Mouse (Mus musculus) testis, adult 2 months (tissue): ENCODE data around the gene Gm20388.

ENCODE experiments used
- CTCF ChIP-seq: fragments of 200-500 bp; IDR thresholded peaks from 2 replicates; pipeline ENCODE4 v1.5.1; 2012; ENCODE audit warnings: low read depth, mild to moderate bottlenecking, inconsistent platforms, low read length, moderate library complexity; ENCODE audit not compliant: control insufficient read depth, insufficient read depth, insufficient replicate concordance
- POLR2A ChIP-seq: fragments of 200-500 bp; IDR thresholded peaks from 2 replicates; pipeline ENCODE4 v1.6.1; 2012; ENCODE audit warnings: low read depth, mild to moderate bottlenecking, inconsistent platforms, low read length, moderate library complexity; ENCODE audit not compliant: control insufficient read depth

DNA sequence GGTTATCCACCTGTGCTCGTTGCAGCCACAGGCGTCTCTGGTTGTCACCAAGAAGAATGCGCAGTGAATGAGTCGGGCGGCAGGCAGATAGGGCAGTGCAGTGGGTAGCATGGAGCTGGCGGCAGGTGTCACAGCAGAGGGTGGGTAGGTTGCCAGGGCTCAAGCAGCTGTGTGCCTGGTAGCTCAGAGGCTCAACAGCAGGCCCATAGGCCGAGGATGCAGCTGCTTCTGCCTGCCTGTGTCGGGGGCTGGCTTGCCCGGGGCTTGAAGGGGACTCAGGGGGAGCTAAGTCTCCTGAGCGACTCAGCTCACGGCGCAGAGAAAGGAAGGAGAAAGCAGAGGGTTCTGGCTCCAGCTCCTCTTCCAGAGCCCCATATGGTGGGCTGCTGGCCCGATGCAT, 3322.7 kb downstream of the Gm20388 start:
- TF ChIP-seq CTCF, result no peak
- TF ChIP-seq POLR2A, result no peak; the same call in 1 of the 2 replicates
